Mouse (Mus musculus): ENCODE measurements around the gene Use1.
A peak's percentile ranks its signal among the peaks of the same experiment; 100 is the strongest.

The Use1 gene

GRCm38 (mm10) chr8:71379512-71380075 lies 12.9 kb downstream of the Use1 start:
- no peak for DNase-seq

DNA sequence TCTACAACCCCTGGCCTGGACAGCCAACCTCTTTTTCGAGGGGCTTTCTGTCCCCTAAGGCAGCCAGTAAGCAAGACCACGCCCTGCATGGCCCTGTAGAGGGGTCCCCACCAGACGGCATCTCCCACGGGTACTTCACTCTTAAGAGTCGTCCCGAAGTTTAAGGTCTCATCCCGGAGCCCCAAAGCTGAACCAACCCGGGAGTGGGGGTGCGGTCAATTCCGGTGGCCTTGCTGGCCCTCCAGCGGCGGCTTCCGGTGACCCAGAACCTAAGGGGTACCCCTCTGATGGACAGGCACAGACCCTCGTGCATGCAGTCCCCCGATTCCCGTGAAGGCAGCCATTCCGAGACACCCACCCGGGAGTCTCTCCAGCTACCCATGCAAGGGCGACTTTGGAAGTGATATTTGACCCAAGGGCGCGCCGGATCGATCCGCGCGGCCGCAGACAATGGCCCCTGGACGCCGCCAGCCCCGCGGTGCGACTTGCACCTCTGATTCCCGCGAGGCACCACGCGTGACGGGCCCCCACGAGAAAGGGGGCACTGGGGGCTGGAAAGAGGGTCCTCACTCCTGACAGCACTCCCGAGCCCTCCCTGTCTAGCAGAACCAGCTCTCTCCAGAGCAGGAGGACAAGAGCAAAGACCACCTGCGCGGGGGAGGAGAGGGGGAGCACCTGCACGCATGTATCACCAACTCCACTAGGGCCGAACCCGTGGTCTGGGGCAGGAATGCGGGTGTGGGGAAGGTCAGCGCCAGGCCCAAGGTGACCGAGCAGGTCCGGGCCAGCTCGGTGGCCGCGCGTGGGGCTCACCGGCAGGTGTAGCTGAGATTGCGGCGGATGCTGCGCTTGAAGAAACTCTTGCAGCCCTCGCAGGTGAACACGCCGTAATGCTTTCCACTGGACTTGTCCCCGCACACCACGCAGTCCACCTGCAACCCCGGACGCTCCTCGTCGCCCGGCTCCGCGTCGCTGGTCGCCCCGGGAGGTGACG lies 13.8 kb downstream of the Use1 start:
- DNase-seq = no peak

GRCm38 (mm10) chr8:71381421-71381970 lies 14.8 kb downstream of the Use1 start, which contains the start of gene Nr2f6:
Nr2f6 (minus strand) TSS chr8:71381960.
- DNase-seq = peak; percentile 87 to 91

GRCm38 (mm10) chr8:71381971-71382961 lies 15.6 kb downstream of the Use1 start:
- peak; percentile 93 to 97 for DNase-seq

DNA sequence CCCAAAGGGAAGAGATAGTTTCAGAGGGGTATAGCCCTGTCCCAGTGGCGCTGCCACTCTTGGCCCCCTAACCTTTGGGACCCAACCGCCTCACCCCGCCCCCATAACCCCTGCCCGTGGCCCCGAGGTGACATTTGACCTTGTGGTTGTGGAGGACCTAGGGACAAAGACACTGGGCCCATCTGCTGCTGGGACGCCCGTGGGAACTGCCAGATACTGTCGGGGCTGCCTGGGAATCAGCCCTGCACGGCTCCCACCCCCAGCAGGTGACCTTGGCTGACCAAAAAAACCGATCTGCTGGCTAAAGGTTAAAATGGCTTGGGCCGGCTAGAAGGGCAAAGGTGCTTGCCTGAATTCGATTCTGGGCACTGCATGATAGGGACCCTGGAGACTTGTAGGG lies 16.7 kb downstream of the Use1 start:
- no peak for DNase-seq

DNA sequence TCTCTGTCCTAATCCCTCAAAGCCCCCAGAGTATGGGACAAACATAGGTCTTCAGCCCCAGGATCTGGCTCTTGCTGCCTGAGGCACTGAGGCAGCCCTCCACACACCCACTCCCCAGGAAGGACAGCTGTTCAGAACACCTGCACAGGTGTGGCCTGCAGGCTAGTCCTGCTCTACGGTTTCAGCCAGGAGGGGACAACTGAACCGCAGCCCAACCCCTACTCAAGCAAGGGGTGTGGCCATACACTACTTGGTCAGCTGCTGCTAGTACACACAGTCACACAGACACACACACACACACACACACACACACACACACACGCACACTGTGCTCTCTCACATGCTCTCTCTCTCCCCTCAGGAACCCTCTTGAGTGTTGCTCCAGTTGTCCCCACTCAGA lies 17.2 kb downstream of the Use1 start:
- peak in 1 of 2 experiments; percentile 67 for DNase-seq

GRCm38 (mm10) chr8:71385212-71385835 lies 18.7 kb downstream of the Use1 start:
- DNase-seq = no peak

DNA sequence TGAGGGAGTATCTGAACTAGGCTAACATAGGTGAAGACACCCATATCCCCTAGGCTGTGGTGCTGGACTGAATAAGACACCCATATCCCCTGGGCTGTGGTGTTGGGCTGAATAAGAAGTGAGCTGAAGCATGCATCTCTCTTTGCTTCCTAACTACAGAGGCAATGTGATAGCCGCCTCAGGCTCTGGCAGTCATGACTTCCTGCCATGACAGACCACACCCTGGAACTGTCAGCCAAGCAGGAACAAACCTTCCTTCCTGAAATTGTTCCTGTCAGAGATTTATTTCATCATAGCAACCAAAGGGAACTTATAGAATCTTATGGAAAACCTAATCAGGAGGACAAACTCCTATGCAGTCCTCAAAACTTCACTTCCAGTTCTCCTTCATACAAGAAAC lies 21.6 kb downstream of the Use1 start:
- DNase-seq = peak in 1 of 2 experiments; percentile 42

DNA sequence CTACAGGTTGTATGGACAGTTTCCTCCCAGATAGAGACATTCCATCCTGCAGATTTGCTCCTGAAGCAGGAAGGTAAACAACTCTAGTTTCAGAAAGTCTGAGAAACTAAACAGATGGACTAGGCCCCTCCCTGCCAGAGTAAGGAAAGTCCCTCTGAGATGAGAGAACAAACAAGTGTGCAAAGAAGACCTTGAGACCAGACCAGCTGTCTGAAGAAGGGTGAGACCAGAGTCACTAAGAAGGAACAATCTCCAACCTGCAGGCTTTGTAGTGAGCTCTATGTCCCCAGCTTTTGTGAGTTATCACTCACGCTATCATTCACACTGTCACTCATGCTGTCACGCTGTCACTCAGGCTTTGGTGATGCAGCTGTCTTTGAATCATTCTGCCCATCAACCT lies 25.0 kb downstream of the Use1 start:
- peak in 1 of 2 experiments; percentile 2 for DNase-seq

- DNase-seq = peak in 1 of 2 experiments; percentile 18
Measured at GRCm38 (mm10) chr8:71392391-71392790, 25.7 kb downstream of the Use1 start.

DNA sequence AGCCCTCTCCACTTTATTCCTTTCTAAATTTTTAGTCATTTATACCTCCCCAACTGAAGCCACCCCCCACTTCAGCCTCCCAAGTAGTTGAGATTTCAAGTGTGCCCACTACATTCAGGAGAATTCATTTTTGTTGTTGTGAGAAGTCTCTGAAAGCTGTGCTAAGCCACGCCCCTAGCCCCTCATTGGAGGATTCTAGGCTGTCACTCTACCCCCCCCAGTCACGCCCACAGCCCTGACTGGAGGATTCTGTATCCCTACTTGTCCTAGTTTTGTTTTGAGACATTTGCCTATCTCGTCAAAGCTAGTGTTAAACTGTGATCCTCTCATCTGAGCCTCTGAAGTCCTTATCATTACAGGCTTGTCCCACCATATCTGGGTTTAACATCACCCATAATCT lies 26.2 kb downstream of the Use1 start:
- peak; percentile 66 to 68 for DNase-seq

DNA sequence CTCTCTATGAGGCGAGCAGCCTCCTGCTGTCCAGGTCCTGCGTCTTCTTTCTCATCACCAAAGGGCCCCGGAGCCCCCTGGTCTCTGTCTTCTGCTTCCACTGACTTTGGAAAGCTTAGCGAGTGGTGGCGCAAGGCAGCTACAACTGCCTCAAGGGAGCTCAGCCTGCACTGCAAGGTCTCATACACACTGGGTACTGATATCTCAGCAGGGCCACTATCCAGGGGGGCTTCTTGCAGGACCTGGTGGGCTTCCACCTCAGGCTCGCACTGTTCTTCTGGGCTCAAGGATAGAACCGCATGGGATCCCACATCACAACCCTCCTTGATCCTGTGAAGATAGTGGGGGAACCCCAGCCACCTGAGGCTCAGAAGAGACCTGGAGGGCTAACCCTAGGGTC lies 27.8 kb downstream of the Use1 start:
- peak in 1 of 2 experiments; percentile 21 for DNase-seq

DNA sequence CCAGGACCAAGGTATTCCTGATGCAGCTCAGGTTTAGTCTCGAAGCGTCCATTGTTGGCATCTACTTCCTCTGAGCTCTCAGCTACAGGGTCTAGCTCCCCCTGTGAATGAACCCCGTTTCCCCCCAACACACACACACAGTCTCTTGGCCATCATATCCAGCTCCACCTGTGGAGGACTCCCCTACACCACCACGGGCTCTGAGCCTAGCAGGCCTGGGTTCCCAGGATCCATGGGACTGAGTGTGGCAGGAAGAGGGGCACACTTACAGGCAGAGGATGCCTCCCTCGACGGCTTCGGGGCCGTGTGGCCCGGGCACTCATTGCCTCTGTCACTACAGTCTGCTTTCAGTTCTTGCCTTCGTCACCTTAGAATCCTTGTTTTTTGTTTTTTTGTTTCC lies 28.4 kb downstream of the Use1 start:
- DNase-seq = peak in 1 of 2 experiments; percentile 31

GRCm38 (mm10) chr8:71395629-71396028 lies 29.0 kb downstream of the Use1 start, which contains the start of gene Ushbp1:
Ushbp1 (minus strand) TSS chr8:71395802.
- DNase-seq = peak; percentile 51 to 70

GRCm38 (mm10) chr8:71396639-71397305 lies 30.1 kb downstream of the Use1 start, which contains the start of gene Babam1:
Babam1 (plus strand) TSS chr8:71396861.
- peak; percentile 93 to 95 for DNase-seq

GRCm38 (mm10) chr8:71397701-71398100 lies 31.1 kb downstream of the Use1 start:
- DNase-seq = peak in 1 of 2 experiments; percentile 29

DNA sequence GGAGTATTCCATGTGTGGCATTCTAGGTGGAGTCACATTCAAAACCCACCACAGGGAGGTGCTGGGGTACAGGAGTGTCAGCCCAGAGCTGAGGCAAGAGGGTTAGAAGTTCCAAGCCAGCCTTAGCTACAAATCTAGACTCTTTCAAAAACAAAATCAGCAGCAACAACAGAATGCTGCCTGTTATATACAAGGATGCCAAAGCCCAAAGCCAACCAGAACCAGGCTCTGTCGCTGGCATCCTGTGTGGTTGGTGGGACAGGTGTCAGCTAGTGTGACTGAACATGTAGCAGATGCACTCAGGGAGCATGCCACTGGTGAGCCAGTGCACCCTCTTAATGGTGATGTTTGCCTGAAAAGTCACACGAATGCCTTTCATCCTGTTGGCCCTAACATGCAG lies 34.2 kb downstream of the Use1 start:
- no peak for DNase-seq

GRCm38 (mm10) chr8:71401454-71401853 lies 34.8 kb downstream of the Use1 start:
- DNase-seq = peak in 1 of 2 experiments; percentile 15

GRCm38 (mm10) chr8:71402446-71402964 lies 35.9 kb downstream of the Use1 start:
- DNase-seq = peak in 1 of 2 experiments; percentile 18

GRCm38 (mm10) chr8:71403107-71403885 lies 36.6 kb downstream of the Use1 start:
- DNase-seq = peak in 1 of 2 experiments; percentile 17
